Mouse (Mus musculus): Measurements from ENCODE around the gene Ap1g1.

DNA sequence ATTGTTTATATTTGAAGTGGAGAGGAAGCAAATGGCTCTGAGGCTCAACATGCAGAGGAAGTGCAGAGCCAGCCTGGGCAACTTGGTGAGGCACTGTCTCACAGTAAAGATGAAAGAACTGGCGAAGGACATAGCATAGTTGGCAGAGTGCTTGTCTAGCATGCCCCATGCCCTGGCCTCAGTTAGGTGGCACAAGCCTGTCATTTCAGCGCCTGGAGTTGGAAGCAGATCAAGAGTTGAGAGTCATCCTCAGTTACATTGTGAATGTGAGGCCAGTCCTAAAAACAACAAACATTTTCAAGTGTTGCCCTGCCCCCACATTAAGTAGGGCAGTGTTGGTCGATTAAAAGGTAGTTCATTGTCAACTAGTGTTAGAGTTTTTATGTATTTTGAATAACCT is 32.1 kb downstream of the Ap1g1 start:
- TF ChIP-seq CTCF (IDR thresholded peaks at IDR 0.05) = no peak
- no peak for TF ChIP-seq EP300 (IDR thresholded peaks at IDR 0.05)

Data from lung, postnatal 0 days (tissue).